Mouse (Mus musculus) kidney, adult 2 months (tissue): ENCODE data around the gene Adamts2.

Experiments
- CTCF ChIP-seq: fragments of 200-500 bp; conservative IDR thresholded peaks from 2 replicates; pipeline ENCODE4 v1.5.1; 2011; ENCODE audit warnings: low read depth, mild to moderate bottlenecking, control low read depth, low read length, moderate library complexity, mixed read lengths; ENCODE audit not compliant: insufficient read depth, insufficient read length
- POLR2A ChIP-seq: fragments of 200-500 bp; IDR thresholded peaks from one replicate; pipeline ENCODE4 v1.6.1; 2011; ENCODE audit warnings: low read depth, low read length, control low read depth

DNA sequence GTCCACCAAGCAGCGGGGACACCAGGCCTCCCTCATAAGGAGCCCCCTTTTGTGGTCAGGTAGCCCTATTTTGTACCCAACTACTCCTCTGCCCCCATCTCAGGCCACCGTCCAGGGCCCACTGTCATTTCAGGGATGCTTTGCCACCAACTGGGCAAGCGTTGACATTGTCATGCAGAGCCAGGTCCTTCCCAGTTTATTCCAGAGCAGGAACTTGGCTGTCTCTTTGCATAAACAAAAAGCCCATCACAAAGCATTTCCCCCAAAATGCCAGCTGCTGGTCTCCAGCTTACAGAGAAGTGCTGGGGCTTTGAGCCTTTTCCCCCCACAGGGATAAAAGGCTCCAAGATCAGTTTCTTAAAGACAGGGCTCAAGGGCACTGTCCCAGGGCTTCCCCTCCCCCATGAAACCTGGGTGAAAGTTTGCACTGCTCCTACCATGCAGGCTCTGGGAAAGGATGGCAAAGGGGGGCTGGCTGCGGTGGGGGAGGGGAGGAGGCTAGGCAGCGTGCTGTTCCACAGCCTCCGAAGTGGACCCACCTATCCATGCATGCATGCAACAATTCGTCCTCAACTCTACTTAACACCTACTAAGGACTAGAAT lies 149.2 kb downstream of the Adamts2 start:
- TF ChIP-seq POLR2A (no peak), CTCF (no peak)
